Mouse (Mus musculus) gastrocnemius, adult 8-10 months (tissue): Measurements from ENCODE around the gene Smyd2. TPM values are rescaled to one million over a fixed set of nuclear protein-coding genes. Genes with fewer than 3 reads are reported as not detected.
A peak's percentile ranks its signal among the peaks of the same experiment; 100 is the strongest.

Source experiments
- DNase-seq, 2 experiments: peaks; one replicate each; pipeline ENCODE4 v3.0.0; 2022; ENCODE audit warnings: low spot score in 2 of 2
- total RNA-seq, 4 experiments: library from RNA; stranded (reverse); gene quantifications; 2 replicates each; pipeline ENCODE4 v1.2.4; 2022

Smyd2 gene
- total RNA-seq, 4 experiments from 2014 or later: 322 to 345 (median 328) TPM

- DNase-seq: no peak
Observed at GRCm38 (mm10) chr1:189919756-189920155, 2.4 kb downstream of the Smyd2 start.

GRCm38 (mm10) chr1:189917126-189917500, 5.0 kb downstream of the Smyd2 start:
- no peak for DNase-seq

GRCm38 (mm10) chr1:189916422-189917125, 5.6 kb downstream of the Smyd2 start:
- no peak for DNase-seq

- DNase-seq: peak; percentile 25 to 49
Observed at GRCm38 (mm10) chr1:189913093-189913760, 8.9 kb downstream of the Smyd2 start.

- DNase-seq: peak; percentile 78 to 87
Observed at GRCm38 (mm10) chr1:189910685-189911345, 11.3 kb downstream of the Smyd2 start.

- DNase-seq: no peak
Observed at GRCm38 (mm10) chr1:189903169-189903568, 19.0 kb downstream of the Smyd2 start.

GRCm38 (mm10) chr1:189902413-189902812, 19.8 kb downstream of the Smyd2 start:
- DNase-seq: peak; percentile 59 to 74

GRCm38 (mm10) chr1:189899526-189899925, 22.6 kb downstream of the Smyd2 start:
- peak in 1 of 2 experiments; percentile 36 for DNase-seq

- DNase-seq: no peak
Observed at GRCm38 (mm10) chr1:189898708-189899107, 23.5 kb downstream of the Smyd2 start.

- DNase-seq: no peak
Observed at GRCm38 (mm10) chr1:189897861-189898260, 24.3 kb downstream of the Smyd2 start.

GRCm38 (mm10) chr1:189894191-189894590, 28.0 kb downstream of the Smyd2 start:
- DNase-seq: no peak

GRCm38 (mm10) chr1:189888749-189889148, 33.4 kb downstream of the Smyd2 start:
- no peak for DNase-seq

- peak in 1 of 2 experiments; percentile 50 for DNase-seq
Observed at GRCm38 (mm10) chr1:189887518-189887917, 34.6 kb downstream of the Smyd2 start.

GRCm38 (mm10) chr1:189885975-189886374, 36.2 kb downstream of the Smyd2 start:
- no peak for DNase-seq

- no peak for DNase-seq
Observed at GRCm38 (mm10) chr1:189884951-189885350, 37.2 kb downstream of the Smyd2 start.

- peak in 1 of 2 experiments; percentile 39 for DNase-seq
Observed at GRCm38 (mm10) chr1:189883531-189884170, 38.5 kb downstream of the Smyd2 start.

- DNase-seq: no peak
Observed at GRCm38 (mm10) chr1:189882886-189883285, 39.3 kb downstream of the Smyd2 start.

GRCm38 (mm10) chr1:189880745-189881144, 41.4 kb downstream of the Smyd2 start:
- no peak for DNase-seq

- no peak for DNase-seq
Observed at GRCm38 (mm10) chr1:189879965-189880364, 42.2 kb downstream of the Smyd2 start.

GRCm38 (mm10) chr1:189879212-189879611, 43.0 kb downstream of the Smyd2 start:
- no peak for DNase-seq

- DNase-seq: no peak
Observed at GRCm38 (mm10) chr1:189876162-189876561, 46.0 kb downstream of the Smyd2 start.

- no peak for DNase-seq
Observed at GRCm38 (mm10) chr1:189875439-189875861, 46.7 kb downstream of the Smyd2 start.
